Mouse (Mus musculus) spleen, postnatal 0 days (tissue): ENCODE data around the gene Sec23a. TPM values are rescaled to one million over a fixed set of nuclear protein-coding genes. Genes with fewer than 3 reads are reported as not detected.

Source experiments
- polyA plus RNA-seq: library from polyadenylated mRNA; unstranded; fragments of >200 nt; fragmentation: Nextera tagmentation; extraction: Ambion mirVana; gene quantifications from 2 replicates; pipeline ENCODE4 v1.2.1, GENCODE M21; 2015

Sec23a gene
- 14.4 and 18.3 TPM in 2 replicates for polyA plus RNA-seq

GRCm38 (mm10) chr12:59011844-59012709, at the start of gene Sec23a:
Gene Sec23a, minus strand, starts transcription at chr12:59012017.

GRCm38 (mm10) chr12:59060993-59061595, 49.3 kb upstream of the Sec23a start, which contains the start of gene Trappc6b:
Gene Trappc6b, minus strand, starts transcription at chr12:59061472.

GRCm38 (mm10) chr12:59013234-59013633, 1.4 kb upstream of the Sec23a start, which contains the start of gene Gemin2:
Gene Gemin2, plus strand, starts transcription at chr12:59013393.

Other genes starting within 250 kb of the Sec23a start
- gene Gemin2, start 1.4 kb upstream of the Sec23a start, polyA plus RNA-seq = 23.3 and 24.1 TPM in 2 replicates
- gene Trappc6b, start 49.5 kb upstream of the Sec23a start, polyA plus RNA-seq = 68.7 and 69.6 TPM in 2 replicates
- gene Pnn, start 54.9 kb upstream of the Sec23a start, polyA plus RNA-seq = 57.3 and 60.3 TPM in 2 replicates
- gene Mia2, start 83.8 kb upstream of the Sec23a start, polyA plus RNA-seq = 47.8 and 52.3 TPM in 2 replicates
- 15.2 and 17.2 TPM in 2 replicates for gene Fbxo33, start 207.7 kb upstream of the Sec23a start, polyA plus RNA-seq